Mouse (Mus musculus) embryonic stem cell, embryonic (primary cell): ENCODE measurements around the gene Tagap.
"Not testable (repeated sequence)": the region's sequence is repeated elsewhere in the genome, so short reads cannot be mapped to it uniquely, and the experiment has no call there.

Experiments
- CTCF ChIA-PET, 4 experiments: fragments of 300-600 bp in 2 of 4; fragments of 350-600 bp in 2 of 4; sonication (Branson Sonifier 250); formaldehyde crosslinking; loops; one replicate each; lab custom pipeline; 2022; ENCODE audit warnings: inconsistent platforms in 2 of 4; lab: Charles Lee
- POLR2A ChIA-PET, 4 experiments: fragments of 300-600 bp in 2 of 4; fragments of 350-600 bp in 2 of 4; sonication (Branson Sonifier 250); formaldehyde crosslinking; loops; one replicate each; lab custom pipeline; 2022; ENCODE audit warnings: antibody characterized with exemption in 4 of 4, inconsistent platforms in 1 of 4; lab: Charles Lee

The Tagap gene

DNA sequence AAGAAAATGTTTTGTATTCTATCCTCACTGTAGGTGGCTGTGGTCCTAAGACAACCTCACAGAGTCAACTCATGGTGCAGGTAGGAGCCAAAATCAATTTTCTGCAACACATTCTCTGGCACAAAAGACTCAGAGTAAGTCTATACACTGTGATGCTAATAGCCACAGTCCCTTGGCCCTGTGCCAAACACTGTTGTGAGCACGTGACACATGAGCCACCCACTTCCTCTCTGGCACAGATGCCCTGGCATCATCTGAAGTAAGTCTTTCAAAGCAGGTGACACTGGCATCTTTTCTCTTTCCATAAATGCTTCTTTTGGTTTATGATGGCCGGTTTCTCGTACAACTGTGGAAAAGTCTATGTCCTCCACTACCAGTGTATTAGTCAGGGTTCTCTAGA, 23.4 kb upstream of the Tagap start:
- ChIA-PET CTCF (no interaction called here), POLR2A (no interaction called here)

- ChIA-PET CTCF (interaction anchor here in 1 of 4 experiments (1.1 kb wide), 1 partner anchor 37 kb away, joined by 3 read pairs; no protein-coding TSS in a partner anchor), POLR2A (interaction anchor here in 1 of 4 experiments (0.7 to 1.1 kb wide), 2 partner anchors 9 to 1825 kb away, joined by 3 read pairs; no protein-coding TSS in a partner anchor)
These were observed 20.8 kb upstream of the Tagap start for GRCm38 (mm10) chr17:7904992-7905391.

GRCm38 (mm10) chr17:7905936-7906685, 19.7 kb upstream of the Tagap start:
- CTCF ChIA-PET = interaction anchor here in 1 of 4 experiments (0.6 kb wide), 1 partner anchor 307 kb away, joined by 3 read pairs; no protein-coding TSS in a partner anchor

DNA sequence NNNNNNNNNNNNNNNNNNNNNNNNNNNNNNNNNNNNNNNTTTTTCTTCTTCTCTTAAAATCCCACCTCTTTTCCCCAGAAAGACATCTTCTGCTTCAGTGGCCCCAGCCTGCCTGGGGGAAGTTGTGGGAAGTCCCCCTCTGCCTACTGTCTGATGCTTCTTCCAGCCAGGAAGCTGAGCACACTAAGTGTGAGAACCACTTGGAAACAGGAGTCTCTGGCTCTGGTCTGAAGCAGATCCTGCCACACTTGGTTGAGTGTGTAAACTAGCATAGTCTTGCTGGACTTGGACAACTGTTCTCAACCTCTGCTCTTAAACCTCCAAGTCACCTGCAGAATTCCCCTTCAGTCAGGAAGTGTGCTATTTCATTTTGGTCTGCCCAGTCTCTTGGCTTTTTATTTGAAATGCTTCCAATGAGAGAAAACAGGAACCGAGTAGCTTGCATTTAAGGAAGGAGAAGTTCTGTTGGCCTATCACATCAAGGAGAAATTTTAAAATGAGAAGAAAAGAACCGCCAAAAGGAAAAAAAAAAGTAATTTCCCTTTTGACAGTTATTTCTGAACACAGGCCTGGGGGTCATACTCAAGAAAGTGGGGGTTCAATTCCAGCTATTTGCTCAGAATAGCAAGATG, 11.1 kb upstream of the Tagap start:
- CTCF ChIA-PET = interaction anchor here in 1 of 4 experiments (0.9 kb wide), 1 partner anchor 14 kb away, joined by 4 read pairs; no protein-coding TSS in a partner anchor
- POLR2A ChIA-PET = interaction anchor here in 1 of 4 experiments (0.7 kb wide), 1 partner anchor 9 kb away, joined by 3 read pairs; no protein-coding TSS in a partner anchor

More at GRCm38 (mm10) chr17:7905936-7906685, 19.7 kb upstream of the Tagap start:
- POLR2A ChIA-PET = interaction anchor here in 2 of 4 experiments (0.6 to 0.7 kb wide), 2 partner anchors 557 to 1926 kb away, joined by 3 read pairs; no protein-coding TSS in a partner anchor

- POLR2A ChIA-PET = interaction anchor here in 1 of 4 experiments (0.7 kb wide), 1 partner anchor 8 kb away, joined by 3 read pairs; no protein-coding TSS in a partner anchor
These were observed 10.0 kb upstream of the Tagap start for GRCm38 (mm10) chr17:7915791-7916190.

DNA sequence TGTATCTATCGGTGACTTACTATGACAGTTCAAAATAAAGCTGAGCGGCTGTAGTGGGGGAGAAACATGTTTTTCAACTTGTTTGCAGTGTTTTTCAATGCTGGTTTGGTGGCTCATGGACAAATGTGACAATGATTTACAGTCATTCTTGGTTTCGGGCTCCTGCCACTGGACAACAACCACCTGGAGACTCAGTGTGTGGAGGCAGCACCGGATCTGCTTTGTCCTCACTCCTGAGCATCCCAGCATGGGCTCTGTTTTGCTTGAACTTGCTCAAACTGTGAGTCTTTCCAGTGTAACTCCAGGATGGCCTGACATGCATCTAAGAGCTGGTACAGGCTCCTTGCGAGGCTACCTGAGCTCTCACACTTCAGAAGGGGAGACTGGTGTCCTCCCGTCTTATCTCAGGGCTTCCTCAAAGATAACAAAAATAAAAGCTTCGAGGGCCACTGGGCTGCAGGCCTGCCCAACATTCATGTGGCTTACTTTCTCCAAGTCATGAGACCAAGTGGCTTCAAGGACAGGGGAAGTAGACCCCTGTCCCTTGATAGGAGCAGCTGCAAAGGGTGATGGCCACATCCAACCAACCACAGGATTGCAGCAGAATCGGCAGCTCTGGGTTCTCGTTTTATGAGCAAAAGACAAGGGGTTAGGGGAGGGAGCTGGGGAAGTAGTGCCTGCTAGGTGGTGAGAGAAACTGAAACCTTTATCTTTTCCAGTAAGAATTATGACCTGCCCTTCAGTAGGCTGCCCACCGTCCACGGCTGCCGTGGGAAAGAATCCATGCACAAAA, 8.8 kb upstream of the Tagap start:
- ChIA-PET POLR2A (interaction anchor here in 1 of 4 experiments (0.6 kb wide), 1 partner anchor 79 kb away, joined by 3 read pairs; no protein-coding TSS in a partner anchor), CTCF (interaction anchor here in 3 of 4 experiments (0.6 to 1.1 kb wide), 4 partner anchors 12 to 1139 kb away, joined by 3 to 4 read pairs (median 3); no protein-coding TSS in a partner anchor)

More at GRCm38 (mm10) chr17:7915791-7916190, 10.0 kb upstream of the Tagap start:
- CTCF ChIA-PET = no interaction called here

- POLR2A ChIA-PET = interaction anchor here in 1 of 4 experiments (0.8 kb wide), 1 partner anchor 1065 kb away, joined by 7 read pairs; no protein-coding TSS in a partner anchor
- CTCF ChIA-PET = interaction anchor here in 1 of 4 experiments (0.9 to 1.8 kb wide), 2 partner anchors 9 to 11 kb away, joined by 3 to 8 read pairs; no protein-coding TSS in a partner anchor
These were observed 7.4 kb upstream of the Tagap start for GRCm38 (mm10) chr17:7918355-7918754.

- POLR2A ChIA-PET = no interaction called here
- CTCF ChIA-PET = interaction anchor here in 2 of 4 experiments (0.6 to 1.8 kb wide), 3 partner anchors 9 to 674 kb away, joined by 4 to 8 read pairs (median 4); no protein-coding TSS in a partner anchor
These were observed 6.6 kb upstream of the Tagap start for GRCm38 (mm10) chr17:7919209-7919608.

DNA sequence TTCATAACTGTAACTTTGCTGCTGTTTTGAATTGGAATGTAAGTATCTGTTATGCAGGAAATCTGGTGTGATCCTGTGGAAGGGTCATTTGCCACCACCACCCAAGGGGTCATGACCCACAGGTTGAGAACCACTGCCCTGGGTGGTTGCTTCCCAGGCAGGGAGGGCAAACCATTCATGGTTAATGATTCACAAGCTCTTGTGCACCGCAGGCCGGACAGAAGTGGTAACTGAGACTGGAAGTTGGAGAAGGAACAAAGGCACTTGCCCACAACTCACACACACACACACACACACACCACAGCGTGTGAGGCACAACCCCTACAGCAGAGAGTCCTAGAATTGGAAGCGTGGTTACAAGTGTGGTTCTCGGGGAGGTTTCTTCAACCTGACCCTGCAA, 3.2 kb upstream of the Tagap start:
- ChIA-PET POLR2A (no interaction called here), CTCF (no interaction called here)

- ChIA-PET CTCF (interaction anchor here in 1 of 4 experiments (0.6 kb wide), 1 partner anchor 1790 kb away, joined by 6 read pairs; no protein-coding TSS in a partner anchor), POLR2A (interaction anchor here in 2 of 4 experiments (0.6 to 1.1 kb wide), 4 partner anchors 9 to 755 kb away, joined by 3 to 4 read pairs (median 3); partner anchors contain the start of gene Rps6ka2 (in 1 of the 2))
These were observed 1.5 kb upstream of the Tagap start for GRCm38 (mm10) chr17:7924185-7924725.

DNA sequence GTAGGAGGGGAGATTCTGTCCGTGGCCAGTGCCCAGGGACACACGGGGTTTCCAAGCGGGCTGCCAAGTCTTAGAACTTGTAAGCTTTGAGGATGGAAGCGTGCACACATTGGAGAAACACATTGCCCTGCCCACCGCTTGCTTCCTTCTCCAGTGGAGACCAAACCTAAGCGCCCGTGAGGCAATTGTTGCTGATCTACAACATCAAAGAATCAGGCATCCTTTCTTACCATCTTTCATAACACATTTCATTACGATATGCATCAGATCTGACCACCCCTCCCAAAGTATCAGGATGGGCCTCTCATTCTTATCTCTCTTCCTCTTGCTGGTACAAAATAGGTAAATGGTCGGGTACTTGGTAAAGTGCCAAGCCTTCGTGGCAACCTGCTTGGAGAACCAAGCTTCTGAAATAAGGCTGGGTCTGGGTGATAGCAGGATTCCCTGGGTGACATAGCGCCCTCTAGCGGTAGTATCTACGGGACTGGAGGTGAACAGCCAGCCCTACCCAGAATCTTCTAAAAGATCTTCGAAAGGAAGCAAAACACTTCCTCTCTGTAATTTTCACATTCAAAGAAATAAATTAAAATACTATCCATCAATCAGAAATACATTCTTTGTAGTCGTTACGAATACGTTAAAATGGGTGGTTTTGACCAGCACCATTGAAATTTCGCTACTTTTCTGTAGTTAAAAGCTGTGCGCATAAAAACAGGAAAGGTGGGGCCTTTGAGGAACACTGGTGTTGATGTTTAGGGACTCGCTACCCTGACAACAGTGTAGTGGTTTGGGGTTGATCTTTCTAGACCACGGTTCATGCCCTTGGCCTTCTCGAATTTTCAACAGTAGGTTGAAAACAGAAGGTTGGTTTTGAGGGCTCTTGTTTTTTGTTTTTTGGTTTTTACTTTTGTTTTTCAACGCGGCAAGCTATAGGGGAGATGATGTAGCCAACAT, 2.1 kb downstream of the Tagap start:
- CTCF ChIA-PET = interaction anchor here in 3 of 4 experiments (0.6 to 2.6 kb wide), 19 partner anchors 9 to 72 kb away, joined by 3 to 11 read pairs (median 3); no protein-coding TSS in a partner anchor
- POLR2A ChIA-PET = no interaction called here

GRCm38 (mm10) chr17:7928662-7929061, 2.9 kb downstream of the Tagap start:
- ChIA-PET POLR2A (interaction anchor here in 1 of 4 experiments (0.5 to 1.0 kb wide), 2 partner anchors 9 to 962 kb away, joined by 3 to 7 read pairs; no protein-coding TSS in a partner anchor), CTCF (interaction anchor here in 3 of 4 experiments (0.6 to 2.6 kb wide), 21 partner anchors 9 to 66 kb away, joined by 3 to 15 read pairs (median 4); partner anchors contain the start of gene Rsph3a (in 1 of the 3))

GRCm38 (mm10) chr17:7929279-7929678, 3.5 kb downstream of the Tagap start:
- ChIA-PET CTCF (interaction anchor here in 3 of 4 experiments (0.6 to 2.6 kb wide), 19 partner anchors 8 to 68 kb away, joined by 3 to 15 read pairs (median 4); partner anchors contain the start of gene Rsph3a (in 1 of the 3)), POLR2A (interaction anchor here in 1 of 4 experiments (0.5 to 1.0 kb wide), 2 partner anchors 8 to 962 kb away, joined by 3 to 7 read pairs; no protein-coding TSS in a partner anchor)

DNA sequence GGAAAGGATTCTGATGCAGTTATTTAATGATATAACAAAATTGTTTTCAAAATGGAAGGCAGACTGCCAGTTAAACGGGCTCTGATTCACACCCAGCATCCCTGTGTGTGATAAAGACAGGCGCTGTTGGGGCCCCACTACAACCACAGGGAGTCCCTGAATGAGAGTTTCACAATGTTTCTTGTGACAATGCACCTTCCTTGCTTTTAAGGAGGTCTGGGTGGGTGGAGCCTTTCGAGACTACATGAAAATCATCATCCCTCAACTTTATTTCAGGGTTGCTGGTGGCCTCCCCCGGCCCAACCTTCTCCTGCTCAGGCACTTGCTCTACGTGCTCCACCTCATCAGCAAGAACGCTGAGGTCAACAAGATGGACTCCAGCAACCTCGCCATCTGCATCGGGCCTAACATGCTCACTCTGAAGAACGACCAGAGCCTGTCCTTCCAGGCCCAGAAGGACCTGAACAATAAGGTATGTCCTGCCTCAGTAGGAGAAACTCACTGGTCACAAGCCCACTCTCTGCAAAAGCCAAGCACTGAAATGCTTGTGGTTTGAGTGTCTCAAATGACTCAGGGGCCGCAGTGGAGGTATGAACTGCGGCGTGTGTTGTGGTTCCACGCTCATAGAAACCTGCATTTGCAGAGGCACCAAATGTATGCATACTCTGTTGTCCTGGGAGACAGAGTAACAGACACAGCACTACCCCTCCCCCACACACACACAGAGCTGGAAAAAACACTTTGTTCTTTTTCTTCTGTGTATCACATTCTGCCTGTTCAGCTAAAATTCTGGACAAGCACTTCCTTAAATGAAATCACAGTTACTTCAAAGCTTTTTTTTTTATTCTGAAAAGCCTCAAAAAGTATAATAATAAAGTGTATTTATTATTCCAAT, 5.5 kb downstream of the Tagap start:
- ChIA-PET POLR2A (interaction anchor here in 1 of 4 experiments (0.6 kb wide), 1 partner anchor 209 kb away, joined by 3 read pairs; no protein-coding TSS in a partner anchor), CTCF (interaction anchor here in 1 of 4 experiments (0.6 kb wide), 1 partner anchor 300 kb away, joined by 4 read pairs; no protein-coding TSS in a partner anchor)

DNA sequence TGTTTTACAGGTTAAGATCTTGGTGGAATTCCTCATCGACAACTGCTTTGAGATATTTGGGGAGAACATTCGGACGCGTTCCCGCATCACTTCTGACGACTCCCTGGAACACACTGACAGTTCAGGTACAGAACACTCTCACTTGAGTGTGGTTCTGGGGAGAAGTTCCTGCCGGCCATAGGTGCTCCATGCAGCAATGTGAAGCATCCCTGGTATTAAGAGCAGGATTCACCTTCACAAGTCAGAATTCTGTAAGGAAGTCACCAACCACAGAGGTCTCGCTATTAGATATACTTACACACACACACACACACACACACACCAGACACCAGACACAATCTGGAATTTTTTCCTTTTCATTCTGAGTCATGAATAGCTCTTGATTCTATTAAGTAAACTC, 6.3 kb downstream of the Tagap start:
- POLR2A ChIA-PET = not testable (repeated sequence)
- CTCF ChIA-PET = interaction anchor here in 1 of 4 experiments (0.6 kb wide), 1 partner anchor 299 kb away, joined by 4 read pairs; no protein-coding TSS in a partner anchor
